Mouse (Mus musculus): ENCODE results near the gene Gm17545. TPM values are rescaled to one million over a fixed set of nuclear protein-coding genes. Genes with fewer than 3 reads are reported as not detected.
A peak's percentile ranks its signal among the peaks of the same experiment; 100 is the strongest.

The Gm17545 gene
- polyA plus RNA-seq, 1 experiment: not detected

DNA sequence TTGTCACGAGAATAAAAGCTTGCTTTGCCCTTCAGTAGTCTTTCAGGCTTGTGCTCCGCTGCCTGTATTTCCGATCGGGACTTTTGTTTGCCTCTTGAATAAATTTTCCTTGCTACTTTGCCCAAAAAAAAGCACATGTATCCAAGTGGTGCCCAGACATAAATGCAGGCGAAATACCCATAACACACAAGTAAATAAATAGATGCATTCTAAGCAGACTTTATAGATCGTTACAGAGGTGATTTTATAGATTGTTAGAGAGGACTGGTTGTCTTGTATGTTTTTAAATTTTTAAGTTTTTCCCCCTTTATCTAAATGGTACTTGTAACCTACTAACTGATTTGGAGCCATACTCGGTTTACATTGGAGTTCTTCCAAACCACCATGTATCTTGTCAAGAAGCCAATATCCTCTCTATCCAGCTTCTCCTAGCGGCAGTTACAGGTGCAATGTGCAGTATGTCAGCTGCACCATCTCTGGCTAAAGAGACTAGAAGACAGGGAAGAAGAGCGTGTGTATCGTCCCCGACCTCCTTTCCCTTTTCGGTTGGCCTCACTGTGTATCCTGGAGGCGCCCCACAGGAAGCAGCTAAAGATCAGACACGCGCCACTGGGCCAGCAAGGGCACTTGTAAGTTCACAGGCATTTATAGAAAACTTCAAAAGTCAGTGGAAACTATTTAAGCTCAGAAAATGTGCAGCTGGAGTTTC lies 24.4 kb upstream of the Gm17545 start:
- Histone ChIP-seq H3K27me3 (ENCODE audit: control insufficient read depth, insufficient read depth, low read length) (no peaks in the 10 kb centered on the region), H3K4me1 (ENCODE audit: control insufficient read depth, insufficient read depth, low read length) (peaks cover 5% of the 10 kb centered on the region; the same call in 1 of the 2 replicates), H3K27ac (ENCODE audit: insufficient read depth, low read length) (no peak overlapping the region), H3K4me3 (replicated peaks; ENCODE audit: insufficient read depth, low read depth, low read length) (no peak overlapping the region)
- TF ChIP-seq POLR2A (IDR thresholded peaks at IDR 0.05; ENCODE audit: borderline replicate concordance, insufficient read depth, low read length) (no peak), CTCF (IDR thresholded peaks at IDR 0.05; ENCODE audit: borderline replicate concordance, insufficient read depth, low read depth, low read length) (peak; percentile 14; the same call in 1 of the 2 replicates)
- 19% methylated on average over 15 of the region's 15 CpGs for WGBS
- peak; percentile 33 to 67 for DNase-seq

DNA sequence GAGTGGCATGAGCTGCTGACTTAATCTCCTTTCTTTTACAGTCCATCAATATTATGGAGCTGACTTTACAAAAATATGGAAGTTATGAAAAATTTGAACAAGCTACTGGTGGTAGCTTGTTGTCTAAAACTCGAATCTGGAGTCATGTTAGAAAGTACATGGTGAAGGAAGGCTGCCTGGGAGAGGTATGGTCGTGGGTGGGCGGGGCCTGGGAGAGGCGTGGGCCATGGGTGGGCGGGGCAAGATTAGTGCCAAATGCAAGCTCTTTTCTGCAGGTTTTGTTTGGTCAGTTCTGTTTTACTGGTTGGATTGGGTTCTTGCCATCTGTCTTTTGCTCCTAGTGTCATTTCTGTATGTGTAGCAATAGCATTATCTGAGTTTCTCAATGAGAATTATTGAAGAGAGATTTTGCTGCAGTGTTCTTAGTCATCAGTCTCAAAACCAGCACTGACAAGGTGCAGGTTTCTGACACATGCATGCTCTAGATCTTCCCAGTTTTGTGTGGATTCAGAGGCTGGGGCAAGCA lies 23.7 kb upstream of the Gm17545 start:
- Histone ChIP-seq H3K4me3 (replicated peaks; ENCODE audit: insufficient read depth, low read depth, low read length) (no peak overlapping the region), H3K4me1 (ENCODE audit: control insufficient read depth, insufficient read depth, low read length) (peaks cover 5% of the 10 kb centered on the region; the same call in 1 of the 2 replicates), H3K27ac (ENCODE audit: insufficient read depth, low read length) (no peak overlapping the region), H3K27me3 (ENCODE audit: control insufficient read depth, insufficient read depth, low read length) (no peaks in the 10 kb centered on the region)
- 67% methylated on average over 5 of the region's 5 CpGs for WGBS
- TF ChIP-seq CTCF (IDR thresholded peaks at IDR 0.05; ENCODE audit: borderline replicate concordance, insufficient read depth, low read depth, low read length): no peak
- no peak for DNase-seq

DNA sequence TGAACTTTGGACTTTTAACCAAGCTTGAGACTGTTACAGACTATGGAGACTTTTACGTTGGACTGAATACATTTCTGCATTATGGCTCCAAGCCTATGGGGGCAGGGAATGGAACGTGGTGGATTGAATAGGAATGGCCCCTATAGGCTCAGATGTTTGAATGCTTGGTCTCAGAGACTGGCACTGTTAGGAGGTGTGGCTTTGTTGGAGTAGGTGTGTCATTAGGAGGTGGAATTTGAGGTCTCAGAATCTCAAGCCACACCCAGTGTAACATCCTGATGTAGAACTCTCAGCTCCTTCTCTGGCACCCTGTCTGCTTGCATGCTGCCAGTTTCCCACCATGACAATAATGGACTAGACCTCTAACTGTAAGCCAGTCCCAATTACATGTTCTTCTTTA lies 20.9 kb upstream of the Gm17545 start:
- Histone ChIP-seq H3K4me3 (replicated peaks; ENCODE audit: insufficient read depth, low read depth, low read length) (no peak overlapping the region), H3K27me3 (ENCODE audit: control insufficient read depth, insufficient read depth, low read length) (no peaks in the 10 kb centered on the region), H3K4me1 (ENCODE audit: control insufficient read depth, insufficient read depth, low read length) (peaks cover 5% of the 10 kb centered on the region; the same call in 1 of the 2 replicates), H3K27ac (ENCODE audit: insufficient read depth, low read length) (no peak overlapping the region)
- DNase-seq: no peak
- TF ChIP-seq CTCF (IDR thresholded peaks at IDR 0.05; ENCODE audit: borderline replicate concordance, insufficient read depth, low read depth, low read length): no peak
- no peak for TF ChIP-seq POLR2A (IDR thresholded peaks at IDR 0.05; ENCODE audit: borderline replicate concordance, insufficient read depth, low read length)
- 84% methylated on average over 2 of the region's 2 CpGs for WGBS

DNA sequence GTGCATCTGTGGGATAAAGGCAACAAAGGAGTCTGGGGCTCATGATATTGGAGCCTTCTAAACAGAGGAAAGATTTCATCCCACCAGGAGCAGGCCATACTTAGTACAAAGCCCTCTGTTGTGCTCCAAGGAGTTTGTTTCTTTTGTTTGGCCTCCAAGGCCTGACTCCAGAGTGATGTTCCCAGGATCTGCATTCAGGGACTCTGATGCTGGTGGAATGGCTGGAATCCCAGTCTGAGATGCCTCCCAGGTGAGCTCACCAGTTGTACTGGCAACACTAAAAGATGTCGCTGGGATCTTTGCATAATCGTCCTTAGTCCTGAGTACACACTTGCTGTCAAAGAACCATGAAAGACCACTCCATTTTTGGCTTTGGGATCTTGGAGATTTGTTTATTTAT lies 20.0 kb upstream of the Gm17545 start:
- 87% methylated on average over 2 of the region's 2 CpGs for WGBS
- peaks cover 5% of the 10 kb centered on the region; the same call in 1 of the 2 replicates for H3K4me1 ChIP-seq (ENCODE audit: control insufficient read depth, insufficient read depth, low read length)
- H3K27me3 ChIP-seq (ENCODE audit: control insufficient read depth, insufficient read depth, low read length): no peaks in the 10 kb centered on the region
- TF ChIP-seq CTCF (IDR thresholded peaks at IDR 0.05; ENCODE audit: borderline replicate concordance, insufficient read depth, low read depth, low read length) (no peak), POLR2A (IDR thresholded peaks at IDR 0.05; ENCODE audit: borderline replicate concordance, insufficient read depth, low read length) (no peak)
- H3K27ac ChIP-seq (ENCODE audit: insufficient read depth, low read length): no peak overlapping the region
- no peak for DNase-seq
- no peak overlapping the region for H3K4me3 ChIP-seq (replicated peaks; ENCODE audit: insufficient read depth, low read depth, low read length)

DNA sequence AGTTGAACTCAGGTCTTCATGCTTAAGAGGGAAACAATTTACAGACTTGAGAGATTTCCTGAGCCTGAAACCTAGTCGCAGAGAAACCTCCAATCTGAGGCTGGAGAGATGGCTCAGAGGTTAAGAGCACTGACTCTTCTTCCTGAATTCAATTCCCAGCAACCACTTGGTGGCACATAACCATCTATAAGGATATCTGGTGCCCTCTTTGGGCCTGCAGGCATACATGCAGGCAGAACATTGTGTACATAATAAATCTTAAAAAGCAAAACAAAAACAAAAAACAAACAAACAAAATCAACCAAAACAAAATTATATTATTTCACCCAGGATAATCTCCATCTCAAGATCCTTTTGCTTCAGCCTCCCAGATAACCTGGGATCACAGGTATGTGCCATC lies 15.3 kb upstream of the Gm17545 start:
- TF ChIP-seq CTCF (IDR thresholded peaks at IDR 0.05; ENCODE audit: borderline replicate concordance, insufficient read depth, low read depth, low read length) (no peak), POLR2A (IDR thresholded peaks at IDR 0.05; ENCODE audit: borderline replicate concordance, insufficient read depth, low read length) (no peak)
- Histone ChIP-seq H3K27me3 (ENCODE audit: control insufficient read depth, insufficient read depth, low read length) (no peaks in the 10 kb centered on the region), H3K4me1 (ENCODE audit: control insufficient read depth, insufficient read depth, low read length) (no peaks in the 10 kb centered on the region), H3K27ac (ENCODE audit: insufficient read depth, low read length) (no peak overlapping the region), H3K4me3 (replicated peaks; ENCODE audit: insufficient read depth, low read depth, low read length) (no peak overlapping the region)
- WGBS: 67% methylated on average over 1 of the region's 1 CpGs
- no peak for DNase-seq

DNA sequence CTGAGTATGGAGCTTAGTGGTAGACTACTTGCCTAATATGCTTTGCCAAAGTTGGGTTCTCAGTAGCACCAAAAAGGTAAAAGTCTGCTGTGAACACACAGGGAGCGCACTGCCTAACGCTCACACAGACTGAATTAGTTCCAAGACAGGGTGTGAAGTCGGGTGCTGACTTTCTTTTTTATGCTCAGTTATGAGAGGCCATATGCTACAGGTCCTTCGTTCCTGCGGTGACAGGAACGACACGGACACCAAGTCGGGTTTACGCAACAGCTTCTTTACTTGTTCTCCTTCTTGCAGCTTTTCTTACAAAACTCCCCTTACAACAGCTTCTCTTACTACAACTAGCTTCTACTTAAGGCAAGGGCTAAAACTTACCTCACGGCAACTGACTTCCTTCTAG lies 10.9 kb upstream of the Gm17545 start:
- no peaks in the 10 kb centered on the region for H3K4me1 ChIP-seq (ENCODE audit: control insufficient read depth, insufficient read depth, low read length)
- 84% methylated on average over 10 of the region's 10 CpGs for WGBS
- TF ChIP-seq POLR2A (IDR thresholded peaks at IDR 0.05; ENCODE audit: borderline replicate concordance, insufficient read depth, low read length) (no peak), CTCF (IDR thresholded peaks at IDR 0.05; ENCODE audit: borderline replicate concordance, insufficient read depth, low read depth, low read length) (no peak)
- no peak for DNase-seq
- no peak overlapping the region for H3K4me3 ChIP-seq (replicated peaks; ENCODE audit: insufficient read depth, low read depth, low read length)
- H3K27me3 ChIP-seq (ENCODE audit: control insufficient read depth, insufficient read depth, low read length): no peaks in the 10 kb centered on the region
- no peak overlapping the region for H3K27ac ChIP-seq (ENCODE audit: insufficient read depth, low read length)

DNA sequence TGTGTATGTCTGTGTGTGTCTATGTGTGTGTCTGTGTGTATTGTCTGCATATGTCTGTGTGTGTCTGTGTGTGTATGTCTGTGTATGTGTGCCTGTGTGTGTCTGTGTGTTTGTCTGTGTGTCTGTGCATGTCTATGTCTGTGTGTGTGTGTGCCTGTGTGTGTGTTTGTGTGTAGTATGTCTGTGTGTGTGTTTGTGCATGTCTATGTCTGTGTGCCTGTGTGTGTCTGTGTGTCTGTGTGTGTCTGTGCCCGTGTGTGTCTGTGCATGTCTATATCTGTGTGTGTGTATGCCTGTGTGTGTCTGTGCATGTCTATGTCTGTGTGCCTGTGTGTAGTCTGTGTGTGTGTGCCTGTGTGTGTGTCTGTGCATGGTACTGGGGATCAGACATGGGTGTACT lies 9.0 kb upstream of the Gm17545 start:
- Histone ChIP-seq H3K4me3 (replicated peaks; ENCODE audit: insufficient read depth, low read depth, low read length) (no peak overlapping the region), H3K27me3 (ENCODE audit: control insufficient read depth, insufficient read depth, low read length) (no peaks in the 10 kb centered on the region), H3K27ac (ENCODE audit: insufficient read depth, low read length) (no peak overlapping the region), H3K4me1 (ENCODE audit: control insufficient read depth, insufficient read depth, low read length) (no peaks in the 10 kb centered on the region; the same call in 1 of the 2 replicates)
- DNase-seq: no peak
- 88% methylated on average over 1 of the region's 1 CpGs for WGBS
- TF ChIP-seq POLR2A (IDR thresholded peaks at IDR 0.05; ENCODE audit: borderline replicate concordance, insufficient read depth, low read length) (no peak), CTCF (IDR thresholded peaks at IDR 0.05; ENCODE audit: borderline replicate concordance, insufficient read depth, low read depth, low read length) (no peak)

DNA sequence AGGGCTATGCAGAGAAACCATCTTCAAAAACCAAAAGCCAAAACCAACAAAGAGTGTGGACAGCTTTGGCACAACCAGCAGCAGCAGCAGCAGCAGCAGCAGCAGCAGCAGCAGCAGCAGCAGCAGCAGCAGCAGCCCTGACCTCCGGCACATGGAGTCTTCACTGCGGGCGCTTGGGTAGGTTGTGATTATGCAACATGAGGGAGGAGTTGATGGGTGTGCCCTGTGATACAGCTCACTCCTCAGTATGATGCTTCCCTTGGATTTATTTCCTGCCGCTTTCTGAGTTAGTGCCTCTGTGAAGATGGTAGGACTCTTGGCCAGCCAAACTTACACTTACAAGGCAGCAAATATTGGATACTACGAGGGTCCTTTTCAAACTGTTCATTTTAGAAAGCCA lies 6.9 kb upstream of the Gm17545 start:
- Histone ChIP-seq H3K4me1 (ENCODE audit: control insufficient read depth, insufficient read depth, low read length) (no peaks in the 10 kb centered on the region; the same call in 1 of the 2 replicates), H3K27ac (ENCODE audit: insufficient read depth, low read length) (no peak overlapping the region), H3K27me3 (ENCODE audit: control insufficient read depth, insufficient read depth, low read length) (no peaks in the 10 kb centered on the region), H3K4me3 (replicated peaks; ENCODE audit: insufficient read depth, low read depth, low read length) (no peak overlapping the region)
- TF ChIP-seq CTCF (IDR thresholded peaks at IDR 0.05; ENCODE audit: borderline replicate concordance, insufficient read depth, low read depth, low read length) (no peak), POLR2A (IDR thresholded peaks at IDR 0.05; ENCODE audit: borderline replicate concordance, insufficient read depth, low read length) (no peak)
- no peak for DNase-seq
- WGBS: 82% methylated on average over 5 of the region's 5 CpGs
